Mouse (Mus musculus) erythroblast, embryonic 14.5 days (primary cell): Measurements from ENCODE around the gene Adcy9. TPM values are rescaled to one million over a fixed set of nuclear protein-coding genes. Genes with fewer than 3 reads are reported as not detected.

ENCODE experiments used
- H3K27me3 ChIP-seq: 2 replicates; pipeline ENCODE4 v1.6.1; 2012; ENCODE audit warnings: inconsistent platforms; ENCODE audit not compliant: control insufficient read depth
- H3K36me3 ChIP-seq: 2 replicates; pipeline ENCODE4 v1.6.1; 2012; ENCODE audit warnings: mild to moderate bottlenecking, inconsistent platforms; ENCODE audit not compliant: control insufficient read depth
- H3K4me1 ChIP-seq: 2 replicates; pipeline ENCODE4 v1.6.1; 2012; ENCODE audit warnings: inconsistent platforms; ENCODE audit not compliant: control insufficient read depth
- H3K4me3 ChIP-seq: replicated peaks from 2 replicates; pipeline ENCODE3; 2012; ENCODE audit warnings: moderate library complexity, mild to moderate bottlenecking, inconsistent platforms
- H3K9me3 ChIP-seq: 2 replicates; pipeline ENCODE4 v1.6.1; 2012; ENCODE audit warnings: low read length, inconsistent platforms, mixed read lengths; ENCODE audit not compliant: control insufficient read depth
- GATA1 ChIP-seq: IDR thresholded peaks from 2 replicates; pipeline ENCODE4 v1.6.1; 2012; ENCODE audit warnings: low read length, inconsistent platforms, mixed read lengths
- TAL1 ChIP-seq: IDR thresholded peaks from 3 replicates; pipeline ENCODE4 v1.6.1; 2012; ENCODE audit warnings: low read length, inconsistent platforms, mixed read lengths
- polyA plus RNA-seq: library from polyadenylated mRNA; stranded (reverse); fragments of >175 nt; gene quantifications from 2 replicates; pipeline ENCODE4 v1.2.3, GENCODE M21; 2012

Adcy9 gene
- polyA plus RNA-seq, 1 experiment: not detected

DNA sequence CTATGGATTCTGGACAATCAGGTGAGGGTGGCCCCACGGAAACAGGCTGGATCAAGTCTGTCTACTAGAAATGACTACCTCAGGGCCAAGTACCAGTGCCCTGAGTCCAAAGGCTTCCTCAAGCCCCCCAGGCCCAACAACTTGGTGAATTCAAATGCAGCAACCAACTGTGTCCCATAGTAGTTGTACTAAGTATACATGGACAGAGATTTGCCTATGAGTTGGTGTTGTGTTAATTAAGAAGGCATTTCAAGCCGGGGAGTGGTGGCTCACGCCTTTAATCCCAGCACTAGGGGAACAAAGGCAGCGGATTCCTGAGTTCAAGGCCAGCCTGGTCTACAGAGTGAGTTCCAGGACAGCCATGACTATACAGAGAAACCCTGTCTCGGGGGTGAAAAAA, 143.7 kb downstream of the Adcy9 start:
- Histone ChIP-seq H3K4me3 (no peak overlapping the region), H3K9me3 (no peaks in the 10 kb centered on the region), H3K36me3 (no peaks in the 10 kb centered on the region), H3K4me1 (no peaks in the 10 kb centered on the region), H3K27me3 (no peaks in the 10 kb centered on the region)
- TF ChIP-seq TAL1: no peak
- TF ChIP-seq GATA1: no peak

DNA sequence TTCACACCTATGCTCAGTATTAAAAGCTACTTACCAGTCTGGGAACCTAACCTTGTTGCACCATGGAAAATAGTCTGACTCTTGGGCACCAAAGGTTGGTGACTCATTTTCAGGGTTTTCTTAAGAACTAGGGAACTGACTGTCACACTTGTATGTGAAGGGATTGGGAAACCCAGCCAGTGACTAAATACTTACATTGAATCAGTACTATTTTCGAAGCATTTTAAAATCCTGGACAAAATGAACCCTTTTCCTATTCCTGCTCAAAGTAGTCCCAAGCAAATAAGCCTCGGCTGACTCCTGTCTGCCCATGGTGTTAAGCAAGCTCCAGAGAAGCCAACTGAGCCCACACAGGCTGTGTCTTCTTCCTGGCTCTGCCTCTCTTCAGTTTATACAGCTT, 144.1 kb downstream of the Adcy9 start:
- Histone ChIP-seq H3K4me1 (no peaks in the 10 kb centered on the region), H3K4me3 (no peak overlapping the region), H3K36me3 (no peaks in the 10 kb centered on the region), H3K9me3 (no peaks in the 10 kb centered on the region), H3K27me3 (no peaks in the 10 kb centered on the region)
- no peak for TF ChIP-seq GATA1

DNA sequence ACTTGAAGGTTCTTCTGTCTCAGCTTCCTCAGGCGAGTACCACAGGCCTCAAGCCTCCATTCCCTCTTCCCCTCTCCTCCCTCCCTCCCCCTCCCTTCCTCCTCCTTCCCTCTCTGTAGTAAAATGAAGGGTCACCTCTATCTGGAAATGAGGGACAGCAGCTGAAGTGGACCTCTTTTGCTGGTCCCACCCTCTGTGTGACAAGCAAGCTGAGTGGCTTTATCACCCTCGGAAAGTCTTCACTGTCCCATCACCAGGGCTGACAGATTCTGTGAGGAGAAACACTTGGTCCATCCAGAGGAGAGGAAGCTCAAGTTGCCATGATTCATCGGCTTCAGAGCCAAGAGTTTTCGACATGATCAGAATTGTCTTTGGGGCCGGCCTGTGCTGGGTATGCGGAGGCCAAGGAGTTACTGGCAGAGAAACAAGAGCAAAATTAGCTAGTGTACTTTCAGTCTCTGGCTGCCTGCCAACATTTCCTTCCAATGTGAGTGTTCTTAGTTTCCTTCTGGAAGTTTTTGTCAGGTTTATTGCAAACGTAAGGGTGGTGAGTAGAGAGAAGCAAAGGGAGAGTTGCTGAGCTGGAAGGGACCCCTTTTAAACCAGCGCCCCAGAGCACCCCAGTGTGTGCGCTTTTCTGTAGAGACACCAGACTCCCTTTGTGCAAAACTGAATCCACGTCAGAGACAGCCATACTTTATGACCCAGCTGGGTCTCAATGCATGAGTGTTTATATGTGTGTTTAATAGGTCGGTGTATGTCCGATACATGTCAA, 146.4 kb downstream of the Adcy9 start:
- Histone ChIP-seq H3K27me3 (no peaks in the 10 kb centered on the region), H3K9me3 (no peaks in the 10 kb centered on the region), H3K4me1 (no peaks in the 10 kb centered on the region), H3K36me3 (no peaks in the 10 kb centered on the region), H3K4me3 (no peak overlapping the region)
- TF ChIP-seq TAL1: no peak
- no peak for TF ChIP-seq GATA1

DNA sequence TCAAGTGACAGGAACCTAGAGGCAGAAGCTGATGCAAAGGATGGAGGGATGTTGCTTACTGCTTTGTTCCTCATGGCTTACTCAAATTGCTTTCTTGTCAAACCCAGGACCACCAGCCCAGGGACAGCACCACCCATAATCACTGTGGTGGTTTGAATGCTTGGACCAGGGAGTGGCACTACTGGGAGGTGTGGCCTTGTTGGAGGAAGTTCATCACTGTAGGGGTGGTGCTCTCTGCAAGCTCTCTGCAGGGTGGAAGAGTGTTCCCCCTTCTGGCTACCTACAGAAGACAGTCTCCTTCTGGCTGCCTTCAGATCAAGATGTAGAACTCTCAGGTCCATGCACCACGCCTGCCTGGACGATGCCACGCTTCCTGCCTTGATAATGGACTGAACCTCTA, 148.0 kb downstream of the Adcy9 start:
- TF ChIP-seq GATA1 (no peak), TAL1 (no peak)
- Histone ChIP-seq H3K27me3 (peaks cover 3% of the 10 kb centered on the region; the same call in 1 of the 2 replicates), H3K4me1 (peaks cover 8% of the 10 kb centered on the region)

DNA sequence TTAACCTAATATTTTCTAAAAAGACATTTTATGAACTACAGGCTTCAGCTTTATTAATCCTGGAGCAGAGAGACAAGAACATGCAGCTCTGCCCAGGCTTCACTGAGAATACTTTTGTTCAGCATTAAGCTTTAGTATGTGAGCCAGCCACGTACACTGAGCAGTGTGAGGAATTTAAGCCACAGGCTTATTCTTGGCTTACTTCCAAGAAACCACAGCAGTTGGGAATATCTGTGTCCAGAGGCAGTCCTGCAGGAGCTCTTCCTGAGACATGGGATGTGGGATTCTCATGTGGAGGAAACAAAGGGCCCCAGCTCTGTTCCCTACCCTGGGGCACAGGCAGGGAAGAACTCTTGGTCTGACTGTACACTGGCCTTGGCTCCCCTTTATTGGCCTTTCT, 149.4 kb downstream of the Adcy9 start:
- H3K4me1 ChIP-seq: peaks cover 8% of the 10 kb centered on the region
- no peak for TF ChIP-seq TAL1
- TF ChIP-seq GATA1: no peak

More for the DNA sequence above, 148.0 kb downstream of the Adcy9 start:
- Histone ChIP-seq H3K36me3 (no peaks in the 10 kb centered on the region), H3K9me3 (no peaks in the 10 kb centered on the region), H3K4me3 (no peak overlapping the region)

DNA sequence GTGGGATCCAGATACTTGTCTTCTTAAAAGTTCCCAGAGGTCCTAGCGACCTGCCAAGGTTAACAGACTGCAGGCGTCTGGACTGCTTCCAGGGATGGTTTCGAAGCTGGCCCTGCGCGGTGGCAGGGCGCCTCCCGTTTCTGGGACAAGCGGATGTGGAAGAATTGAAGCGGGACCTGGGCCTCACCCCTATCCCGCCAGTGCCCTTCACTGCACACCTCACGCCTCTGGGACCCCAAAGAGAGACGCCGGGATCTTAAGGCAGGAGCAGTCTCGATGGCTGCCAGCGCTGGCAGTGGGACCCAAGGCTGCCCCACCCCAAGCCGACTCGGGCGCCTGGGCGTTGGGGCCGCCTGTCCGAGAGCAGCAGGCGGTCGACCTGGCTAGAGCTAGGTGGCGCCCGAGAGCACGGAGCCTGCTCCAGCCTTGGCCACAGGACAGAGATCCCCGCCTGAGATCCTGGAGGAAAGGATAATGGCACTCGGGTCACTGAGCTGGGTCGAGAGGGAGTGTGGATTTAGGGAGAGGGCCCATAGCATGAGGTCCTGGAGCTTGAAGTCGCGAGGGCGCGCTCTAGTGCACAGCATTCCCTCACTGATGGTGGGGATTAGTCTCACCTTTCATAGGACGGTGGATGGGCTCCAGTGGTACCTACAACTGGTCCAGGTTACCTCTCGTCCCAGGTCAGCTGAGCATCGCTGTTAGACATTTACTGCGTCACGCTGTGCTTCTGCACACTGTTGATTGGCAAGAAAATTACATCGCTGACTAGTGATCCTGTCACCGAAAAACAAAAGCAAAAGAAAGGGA, 152.2 kb downstream of the Adcy9 start:
- H3K4me1 ChIP-seq: peaks cover 8% of the 10 kb centered on the region

More for the DNA sequence above, 149.4 kb downstream of the Adcy9 start:
- H3K36me3 ChIP-seq: no peaks in the 10 kb centered on the region
- no peaks in the 10 kb centered on the region for H3K9me3 ChIP-seq
- peaks cover 3% of the 10 kb centered on the region; the same call in 1 of the 2 replicates for H3K27me3 ChIP-seq
- H3K4me3 ChIP-seq: no peak overlapping the region

DNA sequence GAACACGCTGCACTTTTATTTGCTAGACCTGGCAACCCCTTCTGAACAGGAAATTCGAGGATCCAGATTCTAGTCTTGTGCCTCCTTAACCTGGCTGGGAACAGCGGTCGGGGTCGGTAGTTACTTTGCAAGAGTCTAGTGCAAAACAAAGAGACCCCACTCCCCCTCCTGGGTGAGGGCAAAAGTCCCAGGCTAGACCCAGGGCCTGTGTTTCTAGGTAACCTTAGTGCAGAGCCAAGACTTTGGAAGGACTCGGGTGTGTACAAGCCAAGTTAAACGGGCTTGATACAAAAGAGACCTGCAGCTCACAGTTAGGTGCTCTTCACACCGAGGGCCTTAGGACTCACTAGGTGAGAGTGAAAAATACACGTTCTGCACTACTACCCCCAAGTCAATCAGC, 152.8 kb downstream of the Adcy9 start:
- Histone ChIP-seq H3K36me3 (no peaks in the 10 kb centered on the region), H3K9me3 (no peaks in the 10 kb centered on the region), H3K4me1 (peaks cover 8% of the 10 kb centered on the region), H3K4me3 (no peak overlapping the region), H3K27me3 (peaks cover 7% of the 10 kb centered on the region)
- TF ChIP-seq TAL1 (no peak), GATA1 (no peak)

More for the DNA sequence above, 152.2 kb downstream of the Adcy9 start:
- peaks cover 7% of the 10 kb centered on the region for H3K27me3 ChIP-seq
- no peaks in the 10 kb centered on the region for H3K36me3 ChIP-seq
- no peaks in the 10 kb centered on the region for H3K9me3 ChIP-seq
- TF ChIP-seq GATA1 (no peak), TAL1 (no peak)
- peak overlapping the region; percentile 8 for H3K4me3 ChIP-seq

DNA sequence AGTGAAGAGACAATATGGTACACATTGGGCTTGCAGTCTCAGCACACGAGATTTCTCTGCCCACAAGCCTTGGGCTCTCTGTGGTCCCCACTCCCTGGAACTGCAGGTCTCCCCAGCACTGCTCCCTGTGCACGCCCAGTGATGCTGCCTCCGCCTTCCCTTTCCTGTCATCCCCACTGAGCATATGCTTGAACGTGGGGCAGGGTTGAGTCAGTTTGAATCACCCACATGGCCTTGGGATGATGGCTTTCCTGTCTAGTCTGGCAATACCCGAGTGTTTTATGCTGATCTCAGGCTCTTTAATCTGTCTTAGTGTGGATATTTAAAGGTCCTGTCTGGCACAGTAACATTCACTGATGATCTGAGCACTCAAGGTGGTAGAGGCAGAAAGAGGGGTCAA, 154.9 kb downstream of the Adcy9 start:
- H3K4me1 ChIP-seq: peaks cover 8% of the 10 kb centered on the region
- TF ChIP-seq GATA1: no peak
- no peak for TF ChIP-seq TAL1
- H3K36me3 ChIP-seq: no peaks in the 10 kb centered on the region
- H3K27me3 ChIP-seq: peaks cover 7% of the 10 kb centered on the region
- no peak overlapping the region for H3K4me3 ChIP-seq
- no peaks in the 10 kb centered on the region for H3K9me3 ChIP-seq

DNA sequence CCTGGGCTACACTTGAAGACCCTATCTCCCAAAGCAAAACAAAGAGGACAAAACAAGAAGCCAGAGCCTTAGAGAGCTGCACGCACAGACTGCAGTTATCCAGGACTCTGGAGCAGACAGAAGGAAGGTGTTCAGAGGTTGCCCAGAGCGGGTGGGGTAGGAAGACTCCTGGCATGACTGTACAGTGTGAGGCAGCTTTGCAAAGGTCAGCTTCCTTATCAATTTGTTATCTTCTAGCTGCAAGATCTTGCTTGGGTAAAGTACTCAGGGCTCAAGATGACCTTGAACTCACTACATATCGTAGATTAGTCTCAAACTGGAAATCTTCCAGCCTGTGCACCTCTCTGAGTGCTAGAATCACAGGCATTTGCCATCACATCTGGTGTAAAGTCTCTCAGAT, 156.8 kb downstream of the Adcy9 start:
- Histone ChIP-seq H3K4me3 (no peak overlapping the region), H3K4me1 (peaks cover 8% of the 10 kb centered on the region), H3K36me3 (no peaks in the 10 kb centered on the region), H3K9me3 (no peaks in the 10 kb centered on the region), H3K27me3 (peaks cover 7% of the 10 kb centered on the region)
- TF ChIP-seq TAL1: no peak
- TF ChIP-seq GATA1: no peak
